Mouse (Mus musculus) B cell, adult 2 months (primary cell): Measurements from ENCODE around the gene Bcar3.

ENCODE experiments used
- DNase-seq, 2 experiments: peaks; one replicate each; pipeline ENCODE4 v3.0.0; 2022

The Bcar3 gene

DNA sequence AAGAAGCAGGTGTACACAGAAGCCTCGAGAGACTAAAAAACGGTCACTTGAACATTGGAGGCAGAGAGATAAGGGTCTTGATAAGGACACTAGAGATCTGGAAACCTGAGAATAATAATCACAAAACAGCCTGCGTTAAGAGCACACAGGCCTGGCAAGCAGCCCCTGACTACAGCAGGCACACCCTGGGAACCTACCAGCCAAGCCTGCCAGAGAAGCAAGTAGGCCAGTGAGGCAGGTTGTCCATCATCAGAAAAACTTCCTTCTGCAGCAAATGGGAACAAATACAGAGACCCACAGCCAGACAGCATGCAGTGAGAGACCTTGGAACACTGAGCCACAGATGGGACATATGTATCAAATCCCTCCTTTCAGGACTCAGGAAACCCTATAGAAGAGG is 93.8 kb downstream of the Bcar3 start:
- DNase-seq = no peak

DNA sequence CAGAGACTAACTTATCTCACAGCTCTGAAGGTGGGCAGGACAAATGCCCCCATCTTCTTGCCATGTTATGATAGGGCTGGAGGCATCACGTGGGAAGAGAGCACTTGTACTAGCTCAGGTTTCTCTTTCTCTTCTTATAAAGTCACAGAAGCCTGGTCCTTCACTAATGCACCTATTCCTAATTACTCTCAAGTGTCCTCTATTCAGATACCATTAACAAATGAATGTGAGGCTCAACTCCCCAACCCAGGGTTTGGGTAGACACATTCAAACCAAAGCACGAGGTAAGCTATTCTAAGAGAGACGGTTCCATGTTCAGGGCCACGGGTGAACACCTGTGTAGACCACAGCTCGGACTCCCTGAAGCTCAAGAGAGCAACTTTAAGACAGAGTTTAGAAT is 96.0 kb downstream of the Bcar3 start:
- no peak for DNase-seq

DNA sequence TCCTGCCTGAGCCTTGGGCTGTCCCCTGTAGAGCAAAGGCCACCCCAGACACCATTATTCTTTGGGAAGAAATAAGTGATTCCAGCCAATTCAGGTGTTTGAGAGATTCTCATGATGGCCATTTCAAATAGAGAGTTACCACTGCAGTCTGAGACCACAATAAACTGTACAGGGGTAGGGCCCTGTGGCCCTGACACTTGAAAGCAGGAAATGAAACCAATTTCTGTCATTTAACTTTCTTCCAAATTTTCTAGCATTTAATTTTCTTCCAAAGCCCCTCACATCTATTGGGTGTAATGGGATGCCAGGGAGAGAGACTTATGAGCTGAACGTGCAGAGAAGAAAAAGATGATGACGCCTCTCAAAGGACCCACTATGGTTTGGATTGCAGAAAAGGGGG is 97.2 kb downstream of the Bcar3 start:
- DNase-seq = peak; percentile 37 to 40

DNA sequence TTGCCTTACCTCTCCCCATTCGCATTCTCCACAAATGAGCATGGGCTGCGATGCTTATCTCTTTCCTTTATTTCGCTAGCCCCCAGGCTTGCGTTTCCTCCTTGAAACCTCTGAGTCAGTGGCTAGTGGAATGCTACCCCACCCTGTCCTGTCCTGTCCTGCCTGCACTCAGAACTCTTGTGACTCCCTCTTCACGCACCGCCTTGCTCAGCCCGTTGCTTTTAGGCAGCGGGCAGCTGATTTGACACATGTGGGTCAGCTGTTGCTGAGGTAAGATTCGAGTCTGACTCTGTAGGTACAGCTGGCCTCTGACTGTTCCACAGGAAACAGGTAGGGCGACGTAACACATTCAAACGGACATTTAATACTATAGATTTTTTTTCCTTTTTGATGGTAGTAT is 97.9 kb downstream of the Bcar3 start:
- DNase-seq = peak; percentile 42 to 46

DNA sequence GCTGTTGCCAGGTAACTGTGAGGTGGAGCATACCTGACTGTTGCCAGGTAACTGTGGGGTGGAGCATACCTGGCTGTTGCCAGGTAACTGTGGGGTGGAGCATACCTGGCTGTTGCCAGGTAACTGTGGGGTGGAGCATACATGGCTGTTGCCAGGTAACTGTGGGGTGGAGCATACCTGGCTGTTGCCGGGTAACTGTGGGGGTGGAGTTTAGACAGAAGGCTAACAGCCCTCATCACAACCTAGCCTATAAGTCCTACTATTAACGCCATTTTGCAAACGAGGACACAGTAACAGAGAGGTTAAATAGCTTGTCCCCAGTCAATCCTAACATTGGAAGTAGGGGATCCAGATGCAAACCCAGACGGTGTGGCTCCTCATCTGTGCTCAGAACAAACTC is 99.5 kb downstream of the Bcar3 start:
- DNase-seq = peak in 1 of 2 experiments; percentile 31

DNA sequence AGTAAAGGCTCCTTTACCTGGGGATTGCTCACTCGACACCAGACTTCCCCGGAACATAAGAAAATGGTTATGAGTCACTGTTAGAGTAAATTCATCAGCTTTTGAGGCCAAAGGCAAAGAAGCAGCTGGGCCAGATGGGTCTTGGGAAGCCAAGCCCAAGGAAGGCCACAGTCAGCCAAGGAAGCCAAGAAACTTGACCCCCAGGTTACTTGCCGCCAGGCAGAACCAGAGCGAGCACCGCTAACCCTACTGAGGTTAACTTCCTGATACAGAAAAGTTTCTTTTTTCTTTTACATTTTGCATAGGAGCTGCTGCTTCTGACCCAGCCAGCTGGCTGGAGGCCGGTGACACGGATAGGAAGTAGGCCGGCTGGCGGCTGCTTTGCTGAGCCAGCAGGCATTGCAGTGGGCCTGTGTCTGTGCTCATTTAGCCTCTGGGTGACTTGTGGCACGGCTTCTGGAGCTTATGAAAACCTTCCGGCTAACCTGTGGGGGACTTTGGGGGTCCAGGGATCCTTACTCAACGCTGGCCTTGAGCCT is 100.0 kb downstream of the Bcar3 start:
- DNase-seq = peak; percentile 46 to 54

DNA sequence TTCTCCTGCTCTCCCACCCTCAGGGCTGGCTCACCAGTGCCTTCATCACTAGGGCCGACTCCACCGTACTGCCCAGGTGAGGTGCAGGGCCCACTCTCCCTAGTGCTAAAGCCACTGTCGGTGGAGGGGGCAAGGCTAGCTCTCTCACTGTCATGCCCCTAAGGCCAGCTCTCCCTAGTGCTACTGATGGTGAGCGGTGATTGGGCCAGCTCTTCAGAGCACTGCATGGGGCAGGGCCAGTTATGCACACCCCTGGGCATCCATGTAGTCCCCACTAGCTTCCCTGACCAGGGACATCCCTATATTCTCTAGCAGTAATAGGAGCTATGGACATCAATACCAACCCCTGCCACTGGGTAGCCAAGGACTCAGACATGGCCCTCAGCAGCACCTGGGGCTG is 103.0 kb downstream of the Bcar3 start:
- DNase-seq = no peak

DNA sequence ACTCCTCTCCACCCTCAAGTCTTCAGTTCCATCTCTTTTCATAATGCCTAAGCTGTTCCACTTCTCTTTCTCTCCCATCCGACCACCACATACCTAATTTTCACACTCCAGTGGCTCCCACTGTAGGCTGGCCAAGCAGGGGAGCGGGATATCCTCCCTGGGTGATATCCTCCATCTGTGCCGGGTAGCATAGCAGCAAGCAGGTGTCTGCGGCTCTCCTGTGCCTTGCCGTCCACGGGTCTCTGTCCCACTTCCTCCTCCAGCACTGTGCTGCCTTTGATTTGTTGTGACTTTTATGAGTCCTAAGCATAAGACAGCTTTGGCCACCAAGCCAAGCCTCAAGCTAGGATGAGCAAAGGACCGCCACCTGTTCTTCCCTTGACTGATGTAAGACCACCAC is 103.5 kb downstream of the Bcar3 start:
- DNase-seq = peak; percentile 47 to 51

DNA sequence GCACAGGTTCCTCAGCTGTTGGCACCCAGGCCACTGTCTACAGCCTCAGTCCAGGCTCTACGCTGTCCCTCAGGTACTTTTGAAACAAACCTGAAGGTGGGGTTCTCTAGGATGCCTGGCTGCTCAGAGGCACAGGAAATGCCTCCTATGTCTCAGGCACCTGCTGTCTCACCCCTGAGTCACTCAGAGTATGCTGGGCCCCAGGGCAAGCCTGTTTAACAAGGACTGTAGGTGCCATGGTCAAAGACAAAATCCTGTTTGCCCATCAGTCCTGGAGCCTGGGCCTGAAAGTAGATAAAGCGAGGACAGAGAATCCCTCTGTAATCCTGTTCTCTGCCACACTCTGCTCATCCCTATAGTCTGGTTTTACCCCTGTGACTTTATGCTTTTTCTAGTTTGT is 107.1 kb downstream of the Bcar3 start:
- peak; percentile 45 to 52 for DNase-seq

DNA sequence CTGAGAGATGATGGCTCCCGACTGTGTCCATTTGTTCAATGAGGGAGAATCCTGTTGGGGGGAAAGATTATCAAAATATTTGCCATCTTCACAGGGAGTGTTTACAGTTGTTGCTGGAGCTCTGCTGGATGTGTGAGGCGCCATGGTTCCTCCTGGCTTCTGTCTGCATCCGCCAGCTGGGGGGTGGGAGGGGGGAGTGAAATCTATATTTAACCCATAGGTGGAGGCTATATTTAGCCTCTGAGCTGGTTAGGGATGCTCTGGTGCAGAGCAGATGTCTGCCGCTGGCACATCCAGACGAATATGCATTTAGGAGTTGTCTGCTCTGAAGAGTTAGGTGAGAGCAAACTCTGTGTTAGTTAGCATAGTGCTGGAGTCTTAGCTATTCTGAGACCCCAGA is 108.2 kb downstream of the Bcar3 start:
- DNase-seq = no peak

DNA sequence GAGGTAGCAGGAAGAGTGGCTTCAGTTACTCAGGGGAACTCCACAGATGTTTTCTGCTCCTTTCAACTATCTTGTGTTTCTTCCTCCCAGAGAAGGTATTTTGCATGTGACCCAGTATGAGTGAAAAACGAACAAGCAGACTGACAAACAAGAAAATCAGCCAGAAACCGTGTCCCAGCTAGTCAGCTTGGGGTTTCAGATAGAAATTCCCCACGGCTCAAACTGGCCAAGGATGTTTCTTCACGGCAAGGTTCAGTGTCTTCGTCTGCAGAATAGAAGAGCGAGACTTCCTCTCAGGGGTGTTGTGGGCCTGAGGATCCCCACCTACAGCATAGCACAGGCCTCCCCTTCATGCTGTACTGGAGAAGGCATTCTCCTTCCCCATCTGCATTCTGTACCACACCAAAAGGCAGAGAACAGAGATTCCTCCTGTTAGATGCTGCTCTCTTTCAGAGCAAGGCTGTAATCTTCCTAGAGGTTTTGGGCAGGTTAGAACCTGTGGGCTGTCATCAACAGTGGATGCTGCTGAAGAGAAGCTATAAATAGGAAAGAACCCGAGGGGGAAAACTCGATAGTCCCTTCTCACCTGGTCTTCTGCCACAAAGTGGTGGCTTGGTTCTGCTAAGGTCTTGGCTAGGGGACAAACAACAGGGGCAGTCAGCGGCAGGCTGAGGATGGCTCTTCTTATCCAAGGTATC is 110.1 kb downstream of the Bcar3 start:
- DNase-seq = peak; percentile 75 to 76

DNA sequence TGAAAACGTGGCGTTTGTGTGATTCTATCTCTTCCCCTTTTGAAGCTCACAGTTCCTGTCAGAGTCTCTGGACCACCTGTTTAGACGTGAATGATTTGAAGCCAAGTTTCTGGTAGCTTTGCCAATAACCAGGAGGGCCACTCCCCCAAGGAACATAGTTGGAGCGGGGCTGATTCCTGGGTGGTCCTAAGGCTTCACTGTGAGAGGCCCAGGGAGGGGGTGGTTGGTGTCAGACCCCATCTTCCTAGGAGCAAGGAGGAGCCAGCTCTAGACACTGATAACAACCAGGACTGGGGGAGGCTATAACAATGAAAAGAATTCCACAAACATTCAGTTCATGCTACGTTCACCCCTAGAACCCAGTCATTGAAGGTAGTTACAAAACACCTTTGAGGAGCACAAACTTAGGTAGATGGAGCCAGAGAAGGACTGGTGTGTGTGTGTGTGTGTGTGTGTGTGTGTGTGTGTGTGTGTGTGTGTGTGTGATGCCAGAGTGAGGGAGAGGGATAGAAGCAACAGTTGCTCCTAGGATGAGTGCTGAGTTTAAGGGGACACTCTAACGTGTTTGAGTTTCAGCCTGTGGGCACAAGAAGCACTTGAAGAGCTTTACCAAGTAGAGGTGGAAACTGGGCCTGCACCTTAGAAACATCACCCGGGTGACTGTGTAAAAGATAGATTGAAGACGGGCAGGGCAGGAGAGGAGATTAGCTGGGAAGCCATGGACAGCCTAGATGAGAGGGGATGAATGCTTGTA is 111.4 kb downstream of the Bcar3 start:
- DNase-seq = peak; percentile 47 to 50

DNA sequence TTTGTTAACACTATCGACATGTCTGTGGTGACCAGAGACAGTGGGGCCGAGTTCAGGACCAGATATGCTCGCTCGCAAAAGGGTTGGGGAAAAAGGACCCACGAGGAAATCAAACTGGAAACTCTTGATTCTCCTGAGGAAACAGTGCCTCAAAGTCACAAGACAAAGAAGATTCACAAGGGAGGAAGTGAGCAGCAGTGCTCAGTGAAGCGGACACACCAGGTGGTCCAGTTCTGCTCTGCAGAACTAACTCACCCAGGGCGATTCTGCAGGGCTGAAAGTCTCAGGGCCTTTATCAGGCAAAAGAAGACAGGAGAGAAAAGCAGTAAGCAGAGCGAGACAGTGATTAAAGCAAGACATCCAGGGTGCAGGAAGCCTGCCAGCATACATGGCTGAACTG is 112.5 kb downstream of the Bcar3 start:
- peak; percentile 76 to 77 for DNase-seq

DNA sequence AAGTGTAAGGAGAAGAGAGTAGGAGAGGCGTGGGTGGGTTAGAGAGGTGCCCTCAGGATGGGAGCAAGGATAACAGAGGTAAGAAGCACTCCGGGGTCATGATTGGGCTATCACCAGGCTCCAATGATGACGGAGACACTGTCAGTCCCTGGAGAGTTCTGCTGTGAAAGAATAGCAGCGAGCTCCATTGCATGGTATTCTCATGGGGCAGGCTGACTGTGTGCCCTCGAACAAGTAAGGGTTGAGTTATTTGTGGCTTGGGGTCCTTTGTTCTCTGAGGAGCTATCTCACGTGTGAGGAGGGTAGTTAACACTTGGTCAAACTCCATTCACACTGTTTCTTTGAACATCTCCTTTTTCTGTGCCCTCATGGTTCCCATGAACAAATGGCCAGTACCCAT is 113.8 kb downstream of the Bcar3 start:
- peak; percentile 41 for DNase-seq

DNA sequence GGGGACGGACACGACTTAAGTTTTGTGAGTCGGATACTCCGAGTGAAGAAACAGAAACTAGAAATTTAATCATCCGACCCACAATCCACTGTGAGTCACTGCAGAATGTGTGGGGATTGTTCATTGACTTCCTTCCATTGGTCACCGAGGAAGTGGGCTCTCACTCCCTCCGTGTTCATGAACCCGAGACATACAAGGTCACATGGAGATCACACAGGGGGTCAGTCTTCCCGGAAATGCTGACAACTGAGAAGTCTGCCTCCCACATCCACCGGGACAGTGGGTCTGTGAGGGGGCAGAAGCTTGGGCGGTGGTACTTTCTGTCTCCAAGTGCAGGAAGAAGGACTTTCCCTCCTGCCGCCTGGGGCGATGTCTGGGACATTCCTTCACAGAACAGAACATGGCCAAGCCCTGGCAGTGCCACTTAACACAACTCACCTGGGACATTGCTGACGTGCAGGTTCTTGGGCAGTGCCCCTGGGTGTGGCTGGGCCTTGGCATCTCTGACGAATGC is 114.9 kb downstream of the Bcar3 start:
- DNase-seq = peak; percentile 51 to 59

DNA sequence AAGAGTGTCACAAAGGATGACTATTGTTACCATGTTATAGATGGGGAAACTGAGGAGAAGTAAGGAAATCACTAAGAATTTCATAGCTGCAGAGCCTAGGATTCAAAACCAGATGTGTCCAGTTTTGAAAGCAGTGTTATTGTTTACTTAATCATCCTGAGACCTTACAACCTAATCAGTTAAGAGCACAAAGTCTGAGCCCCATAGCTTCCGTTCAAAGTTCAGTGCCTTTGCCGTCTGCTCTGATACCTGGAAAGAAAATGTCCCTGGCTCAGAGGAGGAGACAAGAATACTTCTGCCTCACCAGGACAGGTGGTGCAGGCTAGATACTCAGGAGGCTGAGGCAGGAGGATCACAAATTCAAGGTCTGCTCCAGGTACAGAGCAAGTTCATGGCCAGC is 117.7 kb downstream of the Bcar3 start:
- no peak for DNase-seq

DNA sequence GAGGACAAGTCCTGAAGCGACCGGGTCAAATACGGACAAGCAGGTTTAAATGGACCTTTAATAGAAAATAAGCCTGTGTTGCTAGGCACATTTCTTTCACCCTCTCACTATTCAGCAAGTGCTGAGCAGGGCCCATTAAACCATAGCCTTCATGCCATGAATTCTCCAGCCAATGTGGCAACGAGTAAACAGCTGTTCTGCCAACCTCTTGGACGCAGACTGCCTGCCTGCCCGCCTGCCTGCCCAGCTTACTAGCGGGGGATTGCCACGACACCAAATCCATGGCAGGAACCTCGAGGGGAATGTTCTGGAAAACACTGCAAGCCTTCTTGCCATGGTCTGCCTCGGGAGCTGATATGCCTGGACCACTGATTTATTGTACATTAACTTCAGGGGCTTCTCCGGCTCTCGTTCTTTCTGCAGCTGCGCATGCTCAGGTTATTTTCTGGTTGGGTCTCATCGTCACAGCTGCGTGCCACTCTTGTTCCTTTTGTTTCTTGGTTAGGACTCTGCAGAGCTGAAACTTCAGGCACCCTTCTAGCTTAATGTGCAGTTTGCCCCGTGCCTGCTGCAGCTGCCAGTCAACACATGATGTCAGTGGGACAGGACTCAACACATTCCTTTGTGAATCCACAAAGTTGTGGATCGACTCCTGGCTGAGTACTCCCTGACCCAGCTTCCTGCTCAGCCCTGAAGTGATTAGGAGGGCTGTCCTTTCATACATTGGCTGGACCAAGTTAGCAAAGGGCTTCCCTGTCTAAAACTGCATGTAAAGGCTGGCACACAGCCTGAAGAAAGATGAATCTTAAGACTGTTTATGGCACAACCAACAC is 120.0 kb downstream of the Bcar3 start:
- DNase-seq = no peak

DNA sequence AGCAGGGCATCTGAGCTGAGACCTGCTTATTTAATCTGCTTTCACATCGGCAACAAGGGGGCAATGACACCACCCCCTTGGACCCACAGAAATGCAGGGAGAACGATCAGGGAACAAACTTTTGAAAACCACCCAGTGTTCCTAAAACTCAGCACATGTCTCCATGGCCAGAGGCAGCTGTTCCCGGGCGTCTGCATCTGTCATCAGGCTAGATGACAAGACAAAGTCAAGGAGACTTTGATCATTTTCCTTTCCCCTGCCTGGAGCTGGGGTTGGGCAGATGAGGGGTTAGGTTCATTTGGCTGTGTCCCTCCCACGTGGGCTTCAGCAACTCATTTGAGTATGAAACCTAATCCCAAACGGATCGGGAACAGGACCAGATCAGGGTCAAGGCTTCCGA is 120.9 kb downstream of the Bcar3 start:
- no peak for DNase-seq

DNA sequence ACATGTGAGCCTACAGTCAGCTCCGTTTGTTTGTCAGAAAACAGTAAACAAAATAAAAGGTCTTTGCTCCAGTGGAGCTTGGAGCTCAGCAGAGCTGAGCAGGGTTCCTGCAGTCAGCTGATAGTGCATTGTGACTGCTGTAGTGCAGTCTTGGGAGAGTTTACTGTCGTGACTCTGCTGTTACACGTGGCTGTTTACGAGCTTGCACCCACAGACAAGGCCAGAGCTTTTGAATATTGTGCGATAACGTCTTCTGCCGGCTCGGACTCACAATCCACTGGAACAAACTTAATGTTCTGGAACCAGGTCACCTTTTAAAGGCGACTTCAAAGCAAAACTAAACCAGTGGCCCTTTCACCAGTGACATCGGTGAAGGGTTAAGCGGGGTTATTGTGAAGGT is 123.5 kb downstream of the Bcar3 start:
- DNase-seq = no peak

DNA sequence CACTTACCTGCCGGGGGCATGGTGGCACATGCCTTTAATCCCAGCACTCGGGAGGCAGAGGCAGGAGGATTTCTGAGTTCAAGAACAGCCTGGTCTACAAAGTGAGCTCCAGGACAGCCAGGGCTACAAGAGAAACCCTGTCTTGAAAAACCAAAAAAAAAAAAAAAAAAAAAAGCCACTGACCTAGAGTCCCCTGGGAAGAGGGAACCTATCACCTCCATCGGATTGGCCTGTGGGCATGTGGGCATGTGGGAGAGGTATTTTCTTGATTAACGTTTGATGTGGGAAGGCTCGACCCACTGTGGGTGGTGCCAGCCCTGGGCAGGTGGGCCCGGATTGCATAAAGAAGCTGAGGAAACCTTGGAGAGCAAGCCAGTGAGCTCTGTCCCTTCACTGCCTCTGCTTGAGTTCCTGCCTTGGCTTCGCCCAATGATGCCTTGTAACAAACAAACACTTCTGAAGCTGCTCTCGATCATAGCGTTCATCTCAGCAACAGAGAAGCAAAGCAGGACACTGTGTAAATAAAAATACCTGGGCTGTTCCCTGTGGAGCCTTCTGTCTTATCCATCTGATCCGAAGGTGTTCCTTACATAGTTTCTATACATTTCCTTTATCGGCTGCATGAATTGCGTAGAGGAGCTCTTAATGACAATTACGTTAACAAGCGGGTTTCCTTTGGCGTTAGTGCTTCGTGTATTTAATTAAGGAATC is 124.8 kb downstream of the Bcar3 start:
- no peak for DNase-seq

DNA sequence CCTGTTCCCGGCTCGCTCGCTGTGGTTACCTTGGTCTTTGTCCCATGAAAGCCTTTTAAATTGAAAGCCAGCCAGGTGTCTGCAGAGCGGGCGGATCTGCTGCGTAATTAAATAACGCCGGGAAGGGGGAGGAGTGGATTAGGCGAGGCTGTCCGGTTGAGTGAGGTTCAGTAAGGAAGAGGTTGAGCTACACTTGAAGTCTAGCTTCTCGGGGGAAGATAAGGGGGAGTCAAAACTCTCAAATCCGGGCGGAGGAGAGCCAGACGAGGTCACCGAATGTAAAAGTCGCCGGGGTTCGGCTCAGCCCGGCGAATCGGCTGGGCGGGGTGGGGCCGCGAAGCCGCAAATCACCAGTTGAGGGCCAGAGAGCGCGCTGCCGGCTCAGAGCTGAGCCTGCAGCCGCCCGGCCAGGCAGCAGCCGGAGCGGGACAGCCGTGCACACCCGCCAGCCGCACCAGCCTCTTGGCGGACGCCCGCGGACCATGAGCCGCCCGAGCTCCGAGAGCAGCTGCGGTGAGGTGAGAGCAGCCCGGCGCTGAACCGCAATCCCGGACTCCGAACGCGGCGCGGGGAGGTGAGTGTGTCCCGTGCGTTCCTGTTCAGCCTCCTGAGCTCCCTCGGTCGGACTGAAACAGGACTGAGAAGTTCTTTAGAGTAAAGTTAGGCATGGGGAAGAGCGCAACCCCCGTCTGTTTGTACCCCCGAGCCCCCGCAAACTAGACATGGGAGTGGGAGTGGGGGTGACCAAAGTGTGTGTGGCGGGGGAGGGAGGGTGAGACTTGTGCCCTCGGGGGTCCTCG is 125.9 kb downstream of the Bcar3 start:
- peak; percentile 86 to 87 for DNase-seq

DNA sequence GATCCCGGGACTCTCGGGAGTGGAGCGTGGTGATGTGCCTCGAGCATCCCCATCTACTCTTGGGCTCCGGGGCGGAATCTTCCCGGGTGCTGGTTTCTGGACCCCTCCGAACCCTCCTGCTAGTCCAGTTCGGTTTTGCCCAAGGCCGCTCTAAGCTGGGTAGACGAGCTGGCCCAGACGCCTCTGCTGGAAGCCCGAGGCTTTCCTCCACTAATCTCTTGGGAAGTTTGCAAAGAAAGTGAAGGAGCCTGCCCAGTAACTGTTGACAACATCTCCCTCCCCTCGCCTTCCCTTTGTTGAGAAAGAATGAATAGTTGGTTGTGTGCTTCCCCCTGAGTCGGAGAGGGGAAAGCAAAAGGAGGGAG is 126.5 kb downstream of the Bcar3 start:
- DNase-seq = peak; percentile 45 to 55
